Mouse (Mus musculus) kidney, adult 2 months (tissue): ENCODE measurements around the gene Opa3.

ENCODE experiments used
- CTCF ChIP-seq: fragments of 200-500 bp; conservative IDR thresholded peaks from 2 replicates; pipeline ENCODE4 v1.5.1; 2011; ENCODE audit warnings: low read depth, mild to moderate bottlenecking, control low read depth, low read length, moderate library complexity, mixed read lengths; ENCODE audit not compliant: insufficient read depth, insufficient read length
- POLR2A ChIP-seq: fragments of 200-500 bp; IDR thresholded peaks from one replicate; pipeline ENCODE4 v1.6.1; 2011; ENCODE audit warnings: low read depth, low read length, control low read depth

DNA sequence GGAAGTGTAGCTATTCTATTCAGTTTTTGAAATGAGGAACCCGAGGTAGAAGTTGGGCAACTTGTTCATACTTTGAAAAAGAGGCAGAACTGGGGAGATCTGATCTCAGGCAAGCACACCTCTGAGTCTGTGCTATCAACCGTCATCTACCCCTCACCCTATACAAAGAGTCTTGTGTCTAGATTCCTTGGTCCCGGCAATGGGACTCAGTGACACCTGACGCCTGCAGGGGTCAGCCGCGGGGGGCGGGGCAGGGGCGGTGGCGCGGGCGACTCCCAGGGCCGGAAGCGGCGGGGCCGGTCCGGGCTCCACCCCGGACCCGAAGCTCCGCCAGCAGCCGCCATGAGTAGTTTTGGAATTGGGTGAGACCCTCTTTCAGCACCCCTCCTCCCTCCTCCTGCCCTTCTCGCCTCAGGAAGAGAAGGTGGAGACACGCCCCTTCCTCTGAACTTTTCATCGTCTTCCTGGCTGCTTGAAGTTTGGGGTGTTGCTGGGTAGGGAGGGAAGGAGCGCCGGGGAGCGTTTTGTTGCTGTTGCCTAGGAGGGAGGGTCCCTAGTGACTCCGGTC is 47.2 kb upstream of the Opa3 start:
- TF ChIP-seq CTCF (no peak), POLR2A (no peak)
